Mouse (Mus musculus): ENCODE data around the gene Gm17018. TPM values are rescaled to one million over a fixed set of nuclear protein-coding genes. Genes with fewer than 3 reads are reported as not detected.

The Gm17018 gene
- polyA plus RNA-seq, 1 experiment from 2014 or later: 34.7 TPM

Other genes with a start within 250 kb of the Gm17018 start
- gene Btrc, start 196.9 kb upstream of the Gm17018 start, polyA plus RNA-seq (2014; fragmentation: Nextera tagmentation; extraction: Ambion mirVana): 49.0 and 55.4 TPM in 2 replicates
- 15.2 TPM in 2 replicates for gene Poll, start 84 bp upstream of the Gm17018 start, polyA plus RNA-seq (2014; fragmentation: Nextera tagmentation; extraction: Ambion mirVana)
- 3.0 and 5.0 TPM in 2 replicates for gene Fbxw4, start 99.7 kb downstream of the Gm17018 start, polyA plus RNA-seq (2014; fragmentation: Nextera tagmentation; extraction: Ambion mirVana)
- gene Fgf8, start 182.3 kb downstream of the Gm17018 start, polyA plus RNA-seq (2014; fragmentation: Nextera tagmentation; extraction: Ambion mirVana): 0.32 and 0.82 TPM in 2 replicates
- 32.7 and 34.5 TPM in 2 replicates for gene Npm3, start 189.0 kb downstream of the Gm17018 start, polyA plus RNA-seq (2014; fragmentation: Nextera tagmentation; extraction: Ambion mirVana)
- 38.9 and 39.7 TPM in 2 replicates for gene Mgea5, start 223.2 kb downstream of the Gm17018 start, polyA plus RNA-seq (2014; fragmentation: Nextera tagmentation; extraction: Ambion mirVana)